Mouse (Mus musculus) small intestine, adult 10 weeks (tissue): ENCODE data around the gene Pikfyve. TPM values are rescaled to one million over a fixed set of nuclear protein-coding genes. Genes with fewer than 3 reads are reported as not detected.

Source experiments
- polyA plus RNA-seq: library from polyadenylated mRNA; stranded (reverse); fragments of 350-450 nt; fragmentation: Illumina TruSeq; extraction: RNeasy Lipid Tissue Mini Kit (QIAGEN cat#74804); gene quantifications from one replicate; pipeline ENCODE4 v1.2.3, GENCODE M21; 2014; ENCODE audit warnings: low replicate concordance

The Pikfyve gene
- 14.5 TPM for polyA plus RNA-seq

DNA sequence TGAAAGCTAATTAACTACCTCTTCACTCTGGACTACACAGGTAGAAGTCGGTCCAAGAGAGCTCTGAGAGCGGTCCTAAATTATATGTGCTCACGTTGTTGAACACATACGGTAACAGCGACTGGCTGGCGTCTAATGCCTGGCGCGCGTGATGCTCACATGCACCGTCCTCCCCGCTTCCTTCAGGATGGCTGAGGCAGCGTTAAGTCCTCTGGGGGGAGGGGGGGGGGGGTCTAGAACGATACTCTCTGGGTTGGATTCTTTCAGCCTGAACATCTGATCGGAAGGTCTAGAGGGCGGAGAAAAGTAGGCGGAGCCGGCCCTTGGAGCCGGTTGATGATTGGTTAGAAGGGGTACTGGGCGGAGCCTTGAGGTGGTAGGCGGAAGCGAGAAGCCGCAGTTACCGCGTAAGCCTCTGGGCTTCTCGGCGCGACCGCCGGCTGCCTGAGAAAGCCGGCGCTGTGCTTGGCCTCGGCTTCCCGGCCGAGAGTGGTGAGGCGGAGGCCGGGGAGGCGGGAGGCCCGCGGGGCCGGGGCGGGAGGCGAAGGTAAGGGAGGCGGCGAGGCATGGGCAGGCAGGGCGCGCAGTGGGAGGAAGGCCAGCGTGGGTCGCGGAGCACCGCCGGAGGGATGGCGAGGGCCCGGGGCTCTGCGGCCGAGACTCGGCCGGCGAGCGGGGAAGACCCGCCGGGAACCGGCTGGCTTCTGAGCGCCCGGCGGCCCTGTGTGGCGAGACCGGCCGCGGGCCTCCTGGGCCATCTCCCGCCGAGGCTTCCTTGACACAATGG is at the start of gene Pikfyve, which contains the start of gene Idh1:
TSS of gene Pikfyve (plus strand) at position 397 of the 787 bp plus-strand sequence.
TSS of gene Idh1 (minus strand) at position 214 of the 787 bp plus-strand sequence.

DNA sequence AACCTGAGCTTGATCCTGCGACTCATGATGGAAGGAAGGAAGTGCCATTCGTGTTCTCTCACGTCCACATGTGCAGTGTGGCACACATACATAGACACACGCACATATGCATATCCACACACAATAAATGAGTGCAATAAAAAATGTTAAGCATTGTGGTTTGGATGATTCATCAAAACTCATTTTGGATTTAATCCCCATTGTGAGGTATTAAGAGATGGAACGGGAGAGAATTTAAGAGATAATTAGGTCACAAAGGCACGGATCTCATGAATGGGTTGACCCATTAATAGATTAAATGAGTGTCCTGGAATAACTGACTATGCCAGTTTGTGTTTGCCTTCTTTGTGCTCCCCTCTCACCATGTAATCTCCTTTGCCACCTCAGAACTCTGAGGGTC is 95.3 kb downstream of the Pikfyve start, which contains the start of gene Pth2r:
TSS of gene Pth2r (plus strand) at position 301 of the 400 bp plus-strand sequence.

Other genes starting within 250 kb of the Pikfyve start
- 3.6 TPM for gene Plekhm3, start 229.9 kb upstream of the Pikfyve start, polyA plus RNA-seq
- gene Akr1cl, start 153.9 kb upstream of the Pikfyve start, polyA plus RNA-seq: not detected
- gene Cryge, start 135.5 kb upstream of the Pikfyve start, polyA plus RNA-seq: not detected
- gene Crygd, start 123.2 kb upstream of the Pikfyve start, polyA plus RNA-seq: not detected
- gene Crygc, start 113.0 kb upstream of the Pikfyve start, polyA plus RNA-seq: not detected
- gene Crygb, start 104.4 kb upstream of the Pikfyve start, polyA plus RNA-seq: not detected
- not detected for gene Cryga, start 83.3 kb upstream of the Pikfyve start, polyA plus RNA-seq
- gene Gm28845, start 67.1 kb upstream of the Pikfyve start, polyA plus RNA-seq: not detected
- gene D630023F18Rik, start 63.5 kb upstream of the Pikfyve start, polyA plus RNA-seq: 2.7 TPM
- 1,050 TPM for gene Idh1, start 183 bp upstream of the Pikfyve start, polyA plus RNA-seq
- gene Pth2r, start 95.4 kb downstream of the Pikfyve start, polyA plus RNA-seq: not detected